Comparison of ENCODE assay signal across 15 mouse cellular contexts in the genomic region with DNA sequence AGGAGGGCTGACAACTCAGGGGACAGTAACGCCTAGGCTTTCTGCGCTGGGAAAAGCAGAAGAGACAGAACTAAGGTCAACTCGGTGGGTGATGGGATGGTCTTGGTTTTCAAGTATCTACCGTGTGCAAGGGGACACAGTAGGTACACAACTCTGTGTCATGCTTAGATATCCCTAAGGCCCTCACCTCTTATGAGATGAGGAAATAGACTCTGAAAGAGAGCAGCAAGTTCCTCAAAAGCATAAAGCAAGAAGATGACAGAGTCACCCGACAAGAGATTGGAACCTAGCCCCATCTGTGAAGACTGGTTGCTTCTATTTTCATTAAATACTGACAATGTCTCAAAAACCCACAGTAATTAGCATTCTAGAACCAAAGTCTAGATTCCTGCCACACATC.
"Had no signal": no experiment of that assay in that cellular context is flagged by ENCODE, and none has a peak within 500 bp of the region (broad histone marks: within the 10 kb centered on the region; RNA-seq: fewer than 3 reads in every experiment).

No protein-coding gene starts in this region.

- ATAC-seq: inflammation-experienced regulatory T-cells, adult 6 months; intestine, embryonic 15.5 days; intestine, postnatal 0 days had no signal

- DNase-seq: gastrocnemius, postnatal 14 days; gastrocnemius, postnatal 36 days; heart, adult 18-20 months; heart, postnatal 10 days; heart, postnatal 4 days; kidney, adult 18-20 months; kidney, adult 8-10 months; kidney, postnatal 10 days; kidney, postnatal 25 days; kidney, postnatal 4 days; liver; liver, embryonic 13.5 days had no signal
